Mouse (Mus musculus): Measurements from ENCODE around the gene Slc5a2.

Slc5a2 gene

GRCm38 (mm10) chr7:128265411-128265810, at the start of gene Slc5a2:
Gene Slc5a2 (plus strand): TSS chr7:128265657.
- DNase-seq (ENCODE audit: low read depth) = no peak

DNA sequence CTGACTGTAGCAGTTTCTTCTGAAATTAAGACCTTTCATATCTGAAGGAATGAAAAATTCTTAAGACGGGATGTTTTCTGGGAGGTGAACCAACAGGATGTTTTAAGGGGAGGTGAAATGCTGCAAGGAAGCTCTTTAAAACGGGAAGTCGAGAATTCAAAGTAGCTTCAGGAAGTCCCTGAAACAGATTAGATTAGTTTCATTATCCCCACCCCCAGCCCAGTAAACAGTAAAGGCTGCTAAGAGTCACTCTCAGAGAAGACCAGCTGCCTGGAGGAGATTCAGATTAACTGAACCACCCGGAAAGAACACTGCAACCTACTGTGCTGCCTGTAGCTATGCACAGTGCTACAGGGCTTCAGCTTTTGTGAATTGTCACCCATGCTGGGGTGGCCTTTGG, 45.5 kb upstream of the Slc5a2 start:
- no peak for DNase-seq (ENCODE audit: low read depth)

- no peak for DNase-seq (ENCODE audit: low read depth)
These were observed 44.5 kb upstream of the Slc5a2 start for GRCm38 (mm10) chr7:128220936-128221335.

GRCm38 (mm10) chr7:128231741-128232140, 33.7 kb upstream of the Slc5a2 start:
- DNase-seq (ENCODE audit: low read depth) = peak; percentile 21

- no peak for DNase-seq (ENCODE audit: low read depth)
These were observed 30.7 kb upstream of the Slc5a2 start for GRCm38 (mm10) chr7:128234796-128235195.

- DNase-seq (ENCODE audit: low read depth) = no peak
These were observed 30.0 kb upstream of the Slc5a2 start for GRCm38 (mm10) chr7:128235481-128235880.

DNA sequence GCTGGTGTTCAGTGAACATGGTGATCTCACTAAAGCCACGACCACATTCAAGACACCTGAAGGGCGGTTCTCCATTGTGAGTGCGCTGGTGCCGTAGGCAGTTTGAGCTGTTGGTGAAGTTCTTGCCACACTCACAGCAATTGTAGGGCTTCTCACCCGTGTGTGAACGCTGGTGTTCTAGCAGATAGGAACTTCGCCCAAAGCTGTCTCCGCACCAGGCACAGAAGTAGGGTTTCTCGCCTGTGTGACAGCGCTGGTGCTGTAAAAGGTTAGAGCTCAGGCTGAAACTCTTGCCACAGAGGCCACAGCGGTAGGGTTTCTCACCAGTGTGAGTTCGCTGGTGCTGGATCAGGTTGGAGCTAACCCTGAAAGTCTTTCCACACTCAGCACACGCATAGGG, 29.0 kb upstream of the Slc5a2 start:
- no peak for DNase-seq (ENCODE audit: low read depth)

DNA sequence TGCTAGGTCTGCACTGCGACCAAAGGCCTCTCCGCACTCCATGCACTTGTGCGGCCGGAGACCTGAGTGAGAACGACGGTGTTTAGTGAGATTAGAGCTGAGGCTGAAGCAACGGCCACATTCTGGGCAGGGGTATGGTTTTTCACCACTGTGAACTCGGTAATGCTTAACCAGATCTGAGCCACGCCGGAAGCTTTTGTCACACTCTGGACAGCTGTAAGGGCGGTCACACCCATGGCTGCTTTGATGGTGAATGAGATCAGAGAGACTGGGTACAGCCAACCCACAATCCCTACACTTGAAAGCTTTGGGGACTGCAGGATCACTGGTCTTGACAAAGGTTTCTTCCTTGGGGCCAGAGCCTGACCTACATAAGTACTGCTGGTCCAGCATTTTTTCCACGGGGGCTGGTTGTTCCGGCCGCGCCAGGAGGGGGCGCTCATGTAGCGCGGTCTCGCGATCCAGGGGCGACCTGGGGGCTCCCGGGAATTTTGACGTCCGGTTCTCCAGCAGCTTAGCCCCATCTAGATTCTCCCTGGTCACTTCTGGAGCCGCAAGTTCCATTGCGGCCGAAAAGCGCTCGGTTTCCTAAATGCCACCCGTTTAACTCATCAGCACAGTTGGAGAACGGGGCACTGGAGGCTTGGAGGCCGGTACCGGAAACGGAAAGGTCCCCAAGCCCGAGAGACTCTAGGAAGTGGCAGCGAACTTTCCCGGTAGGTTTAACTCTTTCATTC, 28.4 kb upstream of the Slc5a2 start, which contains the start of gene Armc5:
Armc5 (plus strand) TSS at position 487 of the 737 bp plus-strand sequence.
- peak; percentile 89 for DNase-seq (ENCODE audit: low read depth)

DNA sequence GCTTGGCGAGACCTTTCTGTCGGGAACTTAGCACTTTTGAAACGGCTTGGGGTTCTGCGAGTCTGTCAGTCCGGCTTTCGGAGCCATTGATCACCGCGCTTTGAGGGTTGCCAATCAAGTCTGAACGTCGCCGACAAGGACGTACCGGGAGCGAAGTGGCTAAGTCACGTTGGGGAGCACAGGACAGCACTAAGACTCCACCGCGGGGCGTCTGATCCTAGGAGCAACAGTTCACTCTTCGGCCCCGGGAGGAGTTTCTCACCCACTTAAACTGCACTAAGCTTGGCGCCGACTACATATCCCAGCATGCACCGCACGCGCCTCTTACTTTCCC, 27.9 kb upstream of the Slc5a2 start:
- DNase-seq (ENCODE audit: low read depth) = no peak

GRCm38 (mm10) chr7:128237927-128238778, 27.3 kb upstream of the Slc5a2 start, which contains the start of gene 9130023H24Rik:
Gene 9130023H24Rik (minus strand): TSS chr7:128238031.
- DNase-seq (ENCODE audit: low read depth) = peak; percentile 99

DNA sequence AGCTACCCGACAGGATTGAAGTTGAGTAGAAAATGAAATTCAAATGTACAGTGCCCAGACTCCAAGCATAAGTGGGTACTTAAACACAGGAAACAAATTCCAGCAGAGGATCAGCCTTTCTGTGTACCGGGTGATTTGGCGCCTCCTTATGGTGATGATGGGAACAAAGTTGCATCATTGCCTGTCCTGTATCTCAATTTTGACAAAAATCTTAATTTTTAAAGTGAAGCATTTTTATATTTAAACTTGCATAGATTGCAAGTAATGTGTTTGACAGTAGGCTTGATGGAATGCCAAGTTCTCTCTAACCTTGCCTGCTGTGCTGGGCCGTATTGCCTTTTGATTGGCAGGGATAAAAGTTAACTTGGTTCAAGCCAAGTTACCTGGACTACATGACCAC, 26.5 kb upstream of the Slc5a2 start:
- DNase-seq (ENCODE audit: low read depth) = peak; percentile 83

DNA sequence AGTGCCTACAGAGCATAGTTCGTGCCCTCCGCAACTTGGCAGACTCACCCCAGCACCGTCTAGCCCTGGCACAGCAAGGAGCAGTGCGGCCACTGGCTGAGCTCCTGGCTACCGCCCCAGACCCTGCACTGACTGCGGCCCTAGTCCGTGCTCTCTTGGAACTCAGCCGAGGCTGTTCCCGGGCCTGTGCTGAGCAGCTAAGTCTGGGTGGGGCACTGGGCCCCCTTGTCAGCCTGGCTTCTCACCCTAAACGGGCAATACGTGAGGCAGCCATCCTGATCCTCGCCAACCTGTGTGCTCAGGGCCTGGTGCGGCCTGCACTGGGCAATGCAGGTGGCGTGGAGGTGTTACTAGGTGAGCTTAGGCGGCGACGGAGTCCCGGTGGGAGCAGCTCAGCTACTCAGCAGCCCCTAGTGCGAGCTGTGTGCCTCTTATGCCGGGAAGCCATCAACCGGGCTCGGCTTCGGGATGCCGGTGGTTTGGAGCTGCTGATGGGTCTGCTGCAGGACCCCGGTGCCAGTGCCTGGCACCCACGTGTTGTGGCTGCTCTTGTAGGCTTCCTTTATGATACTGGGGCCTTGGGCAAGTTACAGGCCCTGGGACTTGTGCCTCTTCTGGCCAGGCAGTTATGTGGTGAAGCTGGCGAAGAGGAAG, 25.2 kb upstream of the Slc5a2 start:
- DNase-seq (ENCODE audit: low read depth) = no peak

DNA sequence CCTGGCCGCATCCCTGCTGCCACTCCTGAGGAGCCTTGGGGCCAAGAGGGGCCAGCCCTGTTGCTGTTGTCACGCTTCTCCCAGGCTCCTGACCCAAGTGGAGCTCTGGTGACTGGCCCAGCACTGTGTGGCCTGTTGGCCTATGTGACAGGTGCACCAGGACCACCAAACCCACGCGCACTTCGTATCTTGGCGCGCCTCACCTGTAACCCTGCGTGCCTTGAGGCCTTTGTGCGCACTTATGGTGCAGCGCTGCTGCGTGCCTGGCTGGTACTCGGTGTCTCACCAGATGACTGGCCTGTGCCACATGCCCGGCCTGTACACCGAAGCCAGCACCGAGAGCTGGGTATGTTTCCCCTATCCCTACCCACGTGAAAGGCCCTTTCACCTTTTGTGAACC, 23.1 kb upstream of the Slc5a2 start:
- no peak for DNase-seq (ENCODE audit: low read depth)

DNA sequence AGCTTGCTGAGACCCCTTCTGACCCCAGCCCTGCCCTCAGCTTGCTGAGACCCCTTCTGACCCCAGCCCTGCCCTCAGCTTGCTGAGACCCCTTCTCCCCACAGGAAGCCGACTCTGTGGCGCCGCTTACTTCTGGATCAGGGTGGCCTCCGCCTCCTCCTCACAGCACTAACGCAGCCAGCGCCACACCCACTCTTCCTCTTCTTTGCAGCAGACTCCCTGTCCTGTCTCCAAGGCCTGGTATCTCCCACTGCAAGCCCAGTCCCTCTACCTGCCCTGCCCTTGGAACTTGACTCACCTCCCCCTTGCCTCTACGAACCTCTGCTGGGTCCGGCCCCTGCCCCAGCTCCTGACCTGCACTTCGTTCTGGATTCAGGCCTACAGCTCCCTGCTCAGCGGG, 21.5 kb upstream of the Slc5a2 start:
- DNase-seq (ENCODE audit: low read depth) = peak; percentile 60

- DNase-seq (ENCODE audit: low read depth) = peak; percentile 81
These were observed 20.9 kb upstream of the Slc5a2 start for GRCm38 (mm10) chr7:128244410-128245025.

DNA sequence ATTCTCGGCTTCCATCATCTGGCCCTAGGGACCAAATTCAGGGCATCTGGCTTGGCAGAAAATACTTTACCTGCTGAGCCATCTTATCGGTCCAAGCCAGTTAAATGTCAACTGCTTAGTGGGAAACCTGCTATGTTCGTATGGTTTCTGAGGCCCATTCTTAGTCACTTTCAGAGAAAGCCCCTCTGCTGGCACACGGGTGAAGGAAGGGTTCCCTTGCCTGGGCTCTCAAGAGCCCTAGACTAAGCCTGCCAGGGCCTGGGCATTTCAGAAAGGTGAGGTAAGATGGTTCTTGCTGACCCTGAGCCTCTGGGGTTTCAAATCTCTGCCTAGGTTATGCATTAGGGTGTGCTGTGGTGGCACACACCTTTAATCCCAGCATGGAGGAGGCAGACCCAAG, 19.9 kb upstream of the Slc5a2 start:
- DNase-seq (ENCODE audit: low read depth) = no peak

GRCm38 (mm10) chr7:128246496-128247391, 18.7 kb upstream of the Slc5a2 start, which contains the start of gene Tgfb1i1:
Gene Tgfb1i1 (plus strand): TSS chr7:128246812.
- DNase-seq (ENCODE audit: low read depth) = peak; percentile 91

GRCm38 (mm10) chr7:128247443-128247842, 18.0 kb upstream of the Slc5a2 start:
- DNase-seq (ENCODE audit: low read depth) = peak; percentile 94

DNA sequence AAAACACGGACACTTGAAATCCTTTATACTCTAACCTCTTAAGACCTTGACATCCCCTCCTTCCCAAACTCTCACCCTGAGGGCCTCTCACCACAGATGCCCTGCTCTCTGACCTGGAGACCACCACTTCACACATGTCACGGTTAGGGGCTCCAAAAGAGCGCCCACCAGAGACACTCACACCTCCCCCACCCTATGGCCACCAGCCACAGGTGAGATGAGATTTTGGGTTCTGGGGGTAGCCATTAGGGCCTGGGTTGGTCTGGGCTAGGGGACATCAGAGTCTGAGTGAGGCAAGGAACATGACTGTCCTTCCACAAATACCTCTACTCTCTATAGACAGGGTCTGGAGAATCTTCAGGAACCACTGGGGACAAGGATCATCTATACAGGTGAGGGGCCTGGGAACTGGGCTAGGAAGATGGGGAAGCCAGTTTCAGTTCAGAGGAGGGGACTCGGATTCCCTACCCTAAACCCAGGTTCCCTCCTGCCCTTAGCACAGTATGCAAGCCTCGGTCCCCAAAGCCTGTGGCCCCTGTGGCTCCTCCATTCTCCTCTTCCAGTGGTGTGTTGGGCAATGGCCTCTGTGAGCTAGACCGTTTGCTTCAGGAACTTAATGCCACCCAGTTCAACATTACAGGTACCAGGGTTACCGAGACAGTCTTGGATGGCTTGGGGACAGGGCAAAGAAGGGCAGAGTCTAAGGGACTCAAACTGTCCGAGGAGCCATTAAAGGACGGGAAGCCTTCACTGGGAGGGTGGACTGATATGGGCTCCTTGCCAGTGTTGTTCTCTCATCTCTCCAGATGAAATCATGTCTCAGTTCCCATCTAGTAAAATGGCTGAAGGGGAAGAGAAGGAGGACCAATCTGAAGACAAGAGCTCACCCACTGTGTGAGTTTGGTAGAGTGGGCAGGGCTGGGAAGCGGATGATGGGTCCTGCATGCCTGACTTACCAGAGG, 17.1 kb upstream of the Slc5a2 start:
- DNase-seq (ENCODE audit: low read depth) = no peak

DNA sequence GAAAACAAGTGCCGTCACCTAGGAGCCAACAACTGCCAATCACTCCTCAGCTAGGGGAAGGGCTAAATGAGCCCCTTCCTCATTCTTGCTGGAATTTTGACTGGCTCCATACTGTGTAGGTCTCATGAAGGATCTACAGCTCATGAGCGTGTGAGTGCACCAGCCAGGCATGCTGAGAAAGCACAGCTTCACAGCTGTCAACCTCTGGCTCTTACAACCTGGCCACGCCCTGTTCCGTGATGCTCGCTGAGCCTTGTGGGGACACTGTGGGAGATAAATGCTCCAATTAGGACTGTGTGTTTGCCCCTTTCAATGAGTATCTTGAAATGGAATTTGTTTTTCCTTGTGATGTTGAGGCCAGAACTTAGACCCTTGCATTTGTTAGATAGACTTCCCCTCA, 15.5 kb upstream of the Slc5a2 start:
- no peak for DNase-seq (ENCODE audit: low read depth)
